Mouse (Mus musculus) frontal cortex, postnatal 14 days (tissue): Measurements from ENCODE around the gene Zar1.
"Not testable (repeated sequence)": the region's sequence is repeated elsewhere in the genome, so short reads cannot be mapped to it uniquely, and the experiment has no call there.

Experiments
- DNase-seq, 2 experiments: peaks; one replicate each; pipeline ENCODE4 v3.0.0; 2022; ENCODE audit warnings: low spot score in 2 of 2

Gene Zar1

DNA sequence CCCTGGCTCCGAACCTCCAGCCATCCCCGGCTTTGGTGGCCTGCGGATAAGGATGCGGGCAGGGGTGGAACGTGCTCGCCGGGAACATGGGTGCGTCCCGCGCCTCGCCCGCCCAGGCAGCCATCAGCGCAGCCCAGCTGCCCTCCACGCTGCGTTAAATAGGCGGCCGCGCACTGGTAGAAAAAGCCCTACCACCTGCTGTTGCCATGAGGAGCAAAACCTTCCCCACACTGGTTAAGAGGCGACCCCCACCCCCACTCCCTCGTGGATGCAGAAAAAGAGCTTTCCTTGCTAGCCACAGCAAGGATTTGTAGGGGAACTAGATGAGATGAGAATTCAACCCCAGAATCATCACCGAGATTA, at the start of gene Zar1:
Gene Zar1, minus strand, starts transcription at position 285 of the 363 bp plus-strand sequence.
- DNase-seq, result not testable (repeated sequence)

DNA sequence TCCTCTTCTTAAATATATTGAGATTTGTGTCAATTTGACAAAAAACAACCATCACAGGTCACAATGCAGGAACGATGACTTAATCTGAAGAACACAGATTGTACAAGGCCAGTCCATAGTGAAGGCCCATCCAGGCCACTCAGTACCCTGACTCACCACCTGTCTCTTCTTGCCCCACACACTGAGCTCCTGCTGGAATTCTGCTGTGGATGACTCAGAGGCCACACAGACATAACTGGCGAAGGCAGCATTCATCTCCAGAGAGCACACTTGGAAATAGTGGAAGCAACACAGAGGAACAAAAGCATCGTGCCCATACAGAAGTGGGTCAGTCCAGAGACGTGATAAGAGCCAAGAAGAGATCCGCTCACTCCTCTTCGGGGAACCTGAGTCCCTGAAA, 49.0 kb upstream of the Zar1 start:
- no peak for DNase-seq

DNA sequence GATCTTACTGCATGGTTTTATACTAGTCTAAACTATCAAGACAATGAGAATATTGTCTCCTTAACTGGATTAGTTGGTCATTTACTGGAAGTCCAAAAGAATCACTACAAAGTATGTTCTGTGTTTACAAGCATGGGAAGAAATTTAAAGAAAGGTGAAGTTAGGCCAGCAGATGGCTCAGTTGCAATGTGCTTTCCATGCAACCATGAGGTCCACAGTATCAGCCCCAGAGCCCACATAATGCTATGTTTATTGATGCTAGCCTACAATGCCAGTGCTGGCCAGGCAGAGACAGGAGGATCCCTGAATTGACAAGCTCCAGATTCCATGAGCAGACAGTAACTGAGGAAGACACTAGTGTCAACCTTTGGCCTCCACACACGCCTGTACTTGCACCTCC, 40.0 kb upstream of the Zar1 start:
- DNase-seq, result no peak

DNA sequence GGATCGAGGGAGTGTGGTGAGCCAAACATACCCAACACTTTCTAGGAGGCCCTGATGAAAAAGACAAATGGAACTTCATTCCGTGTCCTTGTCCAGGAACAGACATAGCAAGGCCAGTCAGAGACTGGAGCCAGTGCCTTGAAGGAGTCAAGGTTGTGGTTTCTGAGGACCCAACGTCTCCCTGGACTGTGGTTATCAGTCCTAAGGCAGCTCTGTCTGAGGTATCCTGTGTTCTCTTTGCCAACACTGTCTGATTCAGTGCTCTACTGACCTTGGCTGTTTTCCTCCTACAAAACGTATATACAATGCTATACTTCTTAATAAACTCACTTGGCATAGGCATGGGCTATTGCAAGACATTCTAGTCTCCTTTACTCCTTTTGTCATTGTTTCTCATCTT, 36.4 kb upstream of the Zar1 start:
- no peak for DNase-seq

DNA sequence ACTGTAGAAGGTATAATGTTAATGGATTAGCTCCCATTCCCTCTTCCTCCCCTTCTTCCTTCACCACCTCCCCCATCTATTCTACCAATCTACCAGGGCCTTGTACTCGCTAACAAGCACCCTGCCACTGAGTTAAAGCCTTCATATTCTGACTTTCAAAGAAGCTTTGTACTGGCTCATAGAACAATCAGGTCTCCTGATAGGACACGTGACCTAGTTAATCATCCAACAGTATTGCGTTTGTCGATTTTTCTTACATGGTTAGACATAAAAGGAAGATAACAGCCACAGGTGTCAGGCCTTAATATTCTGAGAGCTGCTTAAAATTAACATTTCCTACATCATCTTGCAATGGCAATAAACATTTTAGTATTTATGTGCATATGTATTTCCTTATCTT, 22.1 kb upstream of the Zar1 start:
- no peak for DNase-seq

DNA sequence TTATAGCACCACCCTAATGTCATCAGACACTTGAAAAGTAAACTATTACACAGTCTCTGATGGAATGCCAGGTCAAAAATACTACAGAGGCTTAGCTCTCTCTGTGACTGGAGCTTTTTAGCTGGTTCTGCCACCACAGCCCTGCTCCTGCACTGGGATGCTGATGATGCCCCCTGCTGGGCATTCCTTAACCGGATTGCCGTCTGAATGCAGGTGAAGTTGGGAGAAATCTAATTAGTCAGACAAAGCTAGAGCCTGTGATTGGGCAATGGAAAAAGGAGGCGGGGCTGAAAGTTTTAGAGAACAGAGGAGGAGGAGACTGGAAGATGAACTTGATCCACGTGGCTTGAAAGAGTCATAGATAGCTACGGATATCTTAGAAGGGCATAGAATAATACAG, 20.0 kb upstream of the Zar1 start:
- no peak for DNase-seq

DNA sequence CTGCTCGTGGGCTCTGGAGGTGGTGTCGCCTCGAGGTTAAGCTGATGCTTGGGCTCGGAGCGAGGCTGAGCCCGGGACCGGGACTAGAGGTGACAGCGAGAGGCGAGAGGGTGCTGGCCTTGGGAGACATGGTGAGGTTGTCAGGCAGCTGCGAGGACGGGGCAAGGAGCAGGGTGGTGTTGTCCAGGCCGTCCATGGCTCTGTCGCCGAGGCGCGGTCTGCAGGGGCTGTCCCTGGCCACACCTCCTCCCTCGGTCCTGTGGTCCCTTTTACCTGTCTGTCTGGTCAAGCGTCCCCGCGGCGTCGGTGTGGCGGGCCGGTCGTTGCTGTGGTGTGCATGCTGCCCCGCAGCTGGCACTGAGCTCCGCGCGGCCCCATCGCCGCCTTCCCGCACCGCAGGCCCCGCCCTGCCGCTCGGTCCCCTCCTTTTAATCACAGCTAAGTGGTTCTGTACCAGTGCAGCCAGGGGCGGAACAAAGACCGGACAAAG, 6.2 kb upstream of the Zar1 start, which contains the start of gene Gm5868:
Gene Gm5868, minus strand, starts transcription at position 360 of the 490 bp plus-strand sequence.
- DNase-seq, result no peak

DNA sequence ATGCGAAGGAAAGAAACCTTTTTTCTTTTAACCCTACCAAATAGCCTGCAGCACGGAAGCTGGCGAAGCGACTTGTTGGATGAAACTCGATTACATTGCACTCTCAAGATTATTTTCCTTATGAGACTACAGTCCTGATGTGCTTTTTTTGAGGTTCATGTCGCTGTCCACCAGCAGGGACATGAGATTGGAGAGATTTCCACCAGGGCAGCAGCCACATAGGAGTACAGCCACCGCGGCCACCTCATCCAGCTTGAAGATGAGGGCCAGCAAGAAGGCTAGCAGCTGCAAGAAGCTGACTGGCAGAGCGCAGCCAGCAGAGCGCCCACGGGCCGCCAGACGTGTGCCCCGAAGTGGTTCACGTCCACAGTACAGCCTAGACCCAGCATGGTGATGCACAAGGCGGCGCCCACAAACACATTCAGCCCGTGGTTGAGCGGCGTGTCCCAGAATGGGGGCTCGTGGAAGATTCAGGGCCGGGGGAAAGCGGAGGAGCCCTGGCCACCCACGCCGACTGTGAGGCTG, 5.7 kb upstream of the Zar1 start:
- not testable (repeated sequence) for DNase-seq

DNA sequence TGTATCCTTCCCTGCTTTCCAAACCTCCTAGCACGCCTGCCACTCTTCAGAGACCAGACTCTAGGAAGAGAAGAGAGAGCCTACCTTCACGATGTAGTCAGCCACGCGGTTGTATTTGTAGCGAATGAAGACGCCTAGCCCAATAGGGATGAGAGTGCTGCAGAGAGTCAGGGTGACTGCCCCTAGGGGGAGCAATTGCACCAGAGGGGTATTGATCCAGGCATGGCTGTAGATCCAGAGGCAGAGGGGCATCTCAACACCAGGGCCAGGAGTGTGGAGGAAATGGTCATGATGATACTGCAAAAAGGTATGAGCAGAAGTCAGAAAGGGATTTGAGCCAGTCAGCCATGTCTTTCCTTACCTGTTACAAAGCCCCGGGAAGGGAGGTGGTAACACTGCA, 5.1 kb upstream of the Zar1 start:
- DNase-seq, result not testable (repeated sequence)

DNA sequence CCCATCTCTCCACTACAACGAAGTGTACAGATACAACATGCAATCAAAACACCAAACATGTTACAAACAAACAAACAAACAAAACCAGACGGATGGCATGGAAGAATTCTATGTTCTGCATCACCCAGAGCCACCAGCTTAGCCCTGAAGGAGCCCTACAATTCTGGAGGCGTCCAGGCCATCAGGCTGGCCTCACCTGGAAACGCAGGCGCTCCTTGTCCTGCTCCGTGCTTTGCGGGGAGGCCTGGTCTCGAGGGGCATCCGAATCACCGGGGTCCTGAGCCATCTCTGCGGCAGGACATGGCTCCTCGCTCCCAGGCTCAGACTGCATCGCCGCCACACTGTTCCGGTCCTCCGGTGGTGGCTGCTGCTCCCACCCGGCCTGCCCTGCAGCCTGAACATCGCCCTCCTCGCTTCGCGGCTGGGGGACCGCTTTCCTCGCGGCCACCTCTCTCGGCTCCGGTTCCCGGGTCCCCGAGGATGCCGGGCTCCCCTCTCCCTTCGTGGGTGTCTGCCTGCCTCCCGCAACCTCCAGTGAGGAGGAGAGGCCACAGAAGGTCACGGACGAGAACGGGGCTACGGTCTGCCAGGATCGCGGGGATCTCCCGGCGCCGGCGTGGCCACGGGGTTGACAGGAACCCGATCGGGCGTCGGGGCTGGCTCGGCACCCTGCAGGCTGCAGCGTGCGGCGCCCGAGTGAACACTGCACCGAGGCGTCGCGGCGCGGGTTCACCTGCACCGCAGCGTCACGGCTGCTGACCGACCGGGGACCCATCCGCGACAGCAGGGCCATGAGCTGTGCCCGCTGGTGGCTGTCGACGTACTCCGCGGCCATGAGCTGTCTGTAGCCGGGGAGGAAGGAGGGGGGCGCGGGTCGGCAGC, 725 bp downstream of the Zar1 start:
- not testable (repeated sequence) for DNase-seq

DNA sequence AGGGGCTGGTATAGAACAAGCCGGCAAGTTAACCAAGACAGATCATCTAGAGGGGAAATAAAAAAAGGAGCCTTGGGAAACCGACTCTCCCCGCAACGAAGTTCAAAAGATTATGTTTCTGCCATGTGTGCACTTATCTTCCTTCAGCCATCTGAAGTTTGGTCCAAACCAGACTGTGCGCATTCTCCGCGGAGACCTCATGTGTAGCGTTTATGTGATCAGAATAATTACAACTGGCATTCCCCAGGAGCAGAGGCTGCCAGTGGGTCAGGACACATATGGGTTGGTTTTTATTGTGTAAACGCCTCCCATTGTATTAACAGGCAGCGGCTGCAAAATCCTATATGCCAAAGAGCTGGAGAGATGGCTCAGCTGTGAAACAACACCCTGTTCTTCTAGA, 1.5 kb downstream of the Zar1 start:
- DNase-seq, result not testable (repeated sequence)

DNA sequence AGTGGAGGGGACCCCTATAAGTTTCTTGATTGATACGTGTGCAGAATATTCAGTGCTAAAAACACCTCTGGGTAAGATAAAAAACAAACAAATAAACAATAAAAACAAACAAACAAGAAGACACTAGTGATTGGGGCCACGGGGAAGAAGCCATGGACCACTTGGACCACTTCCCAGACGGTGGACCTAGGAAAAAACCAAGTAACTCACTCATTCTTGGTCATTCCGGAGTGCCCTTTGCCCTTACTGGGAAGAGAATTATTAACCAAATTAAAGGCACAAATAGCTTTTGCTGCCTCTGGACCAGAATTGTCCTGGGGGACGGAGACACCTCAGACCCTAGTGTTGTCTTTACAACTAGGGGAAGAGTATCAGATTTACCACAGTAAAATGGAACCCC, 15.4 kb downstream of the Zar1 start:
- DNase-seq, result no peak

DNA sequence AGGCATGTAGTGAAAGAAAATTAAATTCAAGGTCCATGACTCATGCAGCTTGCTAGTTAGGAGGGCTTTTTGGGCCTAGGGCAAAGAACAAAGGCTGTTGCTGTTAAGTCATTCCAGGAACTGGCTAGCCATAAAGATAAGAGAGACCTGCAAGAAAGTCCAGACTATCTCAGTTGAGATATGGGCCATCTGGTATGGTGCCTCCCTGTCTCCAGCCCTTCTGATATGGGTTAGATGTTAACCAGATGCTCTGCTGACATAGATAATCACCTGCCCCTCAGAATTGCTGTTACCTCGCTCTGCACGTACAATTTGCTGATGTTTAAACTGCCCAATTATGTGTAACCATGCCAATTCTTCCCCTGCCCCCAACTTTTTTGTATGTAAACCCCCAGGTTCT, 17.9 kb downstream of the Zar1 start:
- DNase-seq, result not testable (repeated sequence)

DNA sequence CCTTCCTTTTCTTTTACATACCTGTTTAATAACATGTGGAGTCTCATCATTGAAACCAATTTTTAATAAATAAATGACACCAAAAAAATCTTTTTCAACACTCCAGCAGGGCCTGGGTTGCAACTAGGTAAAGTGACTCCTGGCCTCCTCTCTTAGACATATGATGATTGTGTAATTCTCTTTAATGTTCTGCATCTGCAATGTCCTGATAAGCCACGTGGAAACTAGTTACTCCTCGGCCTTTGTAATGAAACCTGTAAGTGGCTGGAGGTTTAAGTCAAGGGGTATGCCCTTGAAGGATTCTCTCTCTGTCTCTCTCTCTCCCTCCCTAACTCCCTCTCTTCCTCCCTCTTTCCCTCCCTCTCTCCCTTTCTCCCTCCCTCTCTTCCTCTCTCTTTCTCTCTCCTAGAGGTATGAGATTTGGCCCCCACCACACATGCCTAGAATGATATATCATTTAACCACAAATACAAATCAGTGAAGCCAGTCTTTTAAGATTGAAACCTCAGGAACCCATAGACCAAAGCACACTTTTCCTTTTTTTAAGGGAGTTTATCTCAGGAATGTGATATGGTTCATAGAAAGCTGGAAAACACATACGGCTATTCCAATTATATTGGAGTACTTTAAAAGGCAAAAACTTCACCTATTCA, 20.0 kb downstream of the Zar1 start:
- no peak for DNase-seq

DNA sequence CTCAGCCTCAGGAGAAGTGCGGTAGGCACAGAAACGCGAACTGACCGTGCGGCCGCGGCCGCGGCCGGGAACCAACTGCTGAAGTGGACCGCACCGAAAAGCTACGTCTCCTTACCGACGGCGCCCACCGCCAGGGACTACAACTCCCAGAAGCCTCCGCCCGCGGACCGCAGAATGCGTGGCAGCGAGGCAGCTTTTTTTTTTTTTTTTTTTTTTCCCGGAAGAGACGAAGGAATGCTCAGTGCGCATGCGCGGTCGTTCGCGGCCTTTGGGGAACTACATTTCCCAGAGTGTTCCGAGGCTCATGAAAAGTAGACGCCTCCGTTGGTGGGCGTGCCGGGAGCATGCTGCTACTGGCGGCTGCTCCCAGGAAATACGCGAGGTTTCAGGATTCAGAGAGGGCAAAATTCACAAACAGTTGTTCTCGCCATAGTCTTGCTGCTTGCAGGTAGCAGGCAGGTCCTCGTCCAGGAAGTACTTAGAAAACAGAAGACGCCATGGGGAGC, 21.5 kb downstream of the Zar1 start, which contains the start of gene Nfxl1:
Gene Nfxl1, minus strand, starts transcription at position 141 of the 506 bp plus-strand sequence.
- DNase-seq, result peak; percentile 92 to 94

DNA sequence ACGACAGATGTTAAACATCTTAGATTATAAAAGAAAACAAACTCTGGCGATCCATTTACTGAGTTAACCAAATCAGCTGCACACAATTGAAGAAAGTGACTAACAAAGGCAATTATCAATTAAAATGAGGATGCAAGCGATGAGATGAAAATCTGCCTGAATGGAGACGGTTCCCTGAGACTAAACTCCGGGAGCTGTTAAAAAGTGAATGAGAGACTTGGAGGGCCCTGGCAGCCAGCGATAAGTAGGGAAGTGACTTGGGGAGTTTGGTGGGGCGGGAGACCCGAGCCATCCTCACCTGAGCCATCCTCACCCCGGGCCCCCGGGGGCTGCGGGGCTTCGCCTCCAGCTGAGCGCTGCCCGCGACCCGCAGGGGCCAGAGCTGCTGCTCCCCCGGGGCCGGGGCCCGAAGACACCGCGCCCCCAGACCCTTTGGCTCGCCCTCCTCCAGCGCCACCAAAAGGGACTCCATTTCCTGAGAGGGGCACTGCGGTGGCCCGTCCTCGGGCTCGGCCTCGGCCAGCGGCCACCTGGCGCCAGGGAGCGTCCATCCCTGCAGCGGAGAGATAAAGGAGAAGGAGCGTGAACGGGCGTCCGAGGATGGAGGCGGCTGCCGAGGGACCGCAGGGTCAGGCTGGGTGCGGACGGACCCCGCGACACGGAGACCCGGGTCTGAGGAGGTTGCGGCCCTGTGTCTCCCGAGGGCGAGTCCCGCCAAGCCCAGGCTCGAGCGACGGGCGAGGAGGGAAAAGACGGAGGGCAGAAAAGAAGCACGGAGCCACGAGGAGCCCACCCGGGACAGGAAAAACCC, 22.1 kb downstream of the Zar1 start:
- DNase-seq, result peak; percentile 29 to 35

DNA sequence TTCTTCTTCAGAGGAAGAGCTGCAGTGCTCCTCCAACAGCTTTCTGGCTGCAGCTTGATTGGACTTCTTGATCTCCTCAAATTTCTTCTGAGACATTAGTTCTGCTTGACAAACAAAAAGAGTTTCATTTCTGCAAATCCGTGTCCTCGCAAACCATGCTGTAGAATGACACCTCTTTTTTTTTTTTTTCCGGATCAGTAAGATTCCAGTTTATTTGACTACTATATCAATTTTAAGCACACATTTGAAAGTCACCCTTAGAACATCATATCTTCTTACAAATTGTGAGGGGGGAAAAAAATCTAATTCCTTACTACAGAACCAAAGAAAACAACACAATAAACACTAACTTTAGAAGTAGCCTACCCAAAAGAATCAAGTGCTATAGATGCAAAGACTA, 24.8 kb downstream of the Zar1 start:
- DNase-seq, result no peak

DNA sequence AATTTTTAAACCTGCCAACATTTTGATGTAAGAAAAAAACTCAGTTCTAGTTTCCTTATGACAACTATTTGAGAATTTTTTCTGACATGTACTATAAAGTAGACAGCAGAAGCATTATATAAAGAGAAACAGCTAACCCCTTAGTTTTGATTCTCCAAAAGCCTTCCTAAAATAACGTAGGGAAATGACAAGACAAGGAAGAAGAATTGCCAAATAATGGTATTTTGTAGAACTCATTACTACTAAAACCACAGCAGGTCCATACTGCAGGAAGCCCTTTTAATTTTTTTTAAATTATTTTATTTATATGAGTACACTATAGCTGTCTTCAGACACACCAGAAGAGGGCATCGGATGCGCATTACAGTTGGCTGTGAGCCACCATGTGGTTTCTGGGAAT, 29.8 kb downstream of the Zar1 start:
- no peak for DNase-seq

DNA sequence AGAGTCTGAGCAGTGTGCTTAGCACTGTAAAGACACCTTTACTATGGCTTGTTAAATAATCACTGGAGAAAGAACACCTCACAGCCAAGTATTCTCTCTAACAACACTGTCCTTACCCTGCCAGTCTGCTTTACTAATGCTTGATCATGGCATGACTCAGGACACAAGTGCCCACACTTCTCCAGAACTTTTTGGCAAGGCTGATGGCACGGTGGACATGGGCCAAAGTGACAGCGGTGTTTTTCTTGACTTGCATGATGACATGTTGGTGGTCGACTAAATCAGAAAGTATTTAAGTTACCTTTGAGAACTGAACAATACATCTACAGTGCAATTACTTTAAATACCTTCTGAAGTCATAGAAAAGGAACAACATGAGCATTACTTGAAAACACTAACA, 52.2 kb downstream of the Zar1 start:
- no peak for DNase-seq
